Mouse (Mus musculus) skeletal muscle tissue, postnatal 0 days (tissue): Measurements from ENCODE around the gene Bpifb3. TPM values are rescaled to one million over a fixed set of nuclear protein-coding genes. Genes with fewer than 3 reads are reported as not detected.

Experiments
- polyA plus RNA-seq: library from polyadenylated mRNA; unstranded; fragments of >200 nt; fragmentation: Nextera tagmentation; extraction: Ambion mirVana; gene quantifications from 2 replicates; pipeline ENCODE4 v1.2.1, GENCODE M21; 2015

The Bpifb3 gene
- polyA plus RNA-seq, result not detected in 2 replicates

DNA sequence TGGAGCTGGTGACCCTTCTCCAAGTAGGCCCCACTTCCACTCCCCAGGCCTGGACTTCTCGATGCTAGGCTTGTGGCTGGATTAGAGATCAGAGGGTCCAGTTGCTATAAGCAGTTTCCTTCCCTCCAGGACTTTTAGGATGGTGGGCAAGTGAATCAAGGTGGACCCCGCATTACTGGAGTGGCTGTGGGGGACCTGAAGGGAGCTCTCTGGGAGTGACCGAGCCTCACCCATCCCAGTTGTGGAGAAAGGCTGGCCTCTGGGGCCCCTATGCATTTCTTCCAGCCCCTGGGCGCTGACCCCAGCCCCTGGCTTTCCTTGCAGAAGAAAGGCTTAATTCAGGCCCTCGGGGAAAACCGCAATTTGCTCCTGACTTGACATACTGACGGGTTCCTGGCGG lies at the start of gene Bpifb3:
Gene Bpifb3 (plus strand): TSS at position 301 of the 400 bp plus-strand sequence.

DNA sequence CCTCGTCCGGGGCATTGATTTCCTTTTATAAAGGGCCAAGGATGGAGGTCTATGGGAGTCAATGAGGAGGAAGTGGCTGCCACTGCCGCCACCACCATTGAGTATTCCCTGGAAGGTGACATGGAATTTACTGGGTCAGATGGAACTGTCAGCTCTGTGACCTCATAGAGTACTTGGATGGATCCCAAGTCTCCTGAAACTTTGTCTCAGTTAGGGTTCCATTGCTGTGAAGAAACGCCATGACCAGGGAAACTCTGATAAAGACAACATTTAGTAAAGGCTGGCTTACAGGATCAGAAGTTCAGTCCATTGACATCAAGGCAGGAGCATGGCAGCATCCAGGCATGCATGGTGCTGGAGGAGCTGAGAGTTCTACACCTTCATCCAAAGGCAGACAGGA lies 47.0 kb upstream of the Bpifb3 start, which contains the start of gene Sun5:
Gene Sun5 (minus strand): TSS at position 101 of the 400 bp plus-strand sequence.

DNA sequence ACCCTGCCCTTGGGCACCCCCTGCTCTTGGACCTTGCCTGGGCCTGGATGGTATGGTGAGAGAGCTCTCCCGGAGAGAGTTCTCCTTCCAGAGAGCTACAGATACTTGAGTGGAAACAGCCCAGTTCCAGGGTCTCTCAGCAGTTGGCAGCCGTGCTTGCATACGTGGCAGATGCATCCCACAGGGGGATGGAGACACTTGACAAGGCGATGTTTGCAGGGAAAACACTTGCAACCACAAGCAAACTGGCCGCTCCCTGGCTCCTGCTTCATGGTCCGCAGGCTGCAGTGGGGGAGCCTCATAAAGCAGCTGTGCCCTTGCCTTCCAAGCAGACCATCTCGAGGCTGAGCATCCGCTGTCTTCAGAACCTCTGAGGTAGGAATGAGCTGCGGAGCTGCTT lies 43.3 kb upstream of the Bpifb3 start, which contains the start of gene Bpifb2:
Gene Bpifb2 (plus strand): TSS at position 301 of the 400 bp plus-strand sequence.

DNA sequence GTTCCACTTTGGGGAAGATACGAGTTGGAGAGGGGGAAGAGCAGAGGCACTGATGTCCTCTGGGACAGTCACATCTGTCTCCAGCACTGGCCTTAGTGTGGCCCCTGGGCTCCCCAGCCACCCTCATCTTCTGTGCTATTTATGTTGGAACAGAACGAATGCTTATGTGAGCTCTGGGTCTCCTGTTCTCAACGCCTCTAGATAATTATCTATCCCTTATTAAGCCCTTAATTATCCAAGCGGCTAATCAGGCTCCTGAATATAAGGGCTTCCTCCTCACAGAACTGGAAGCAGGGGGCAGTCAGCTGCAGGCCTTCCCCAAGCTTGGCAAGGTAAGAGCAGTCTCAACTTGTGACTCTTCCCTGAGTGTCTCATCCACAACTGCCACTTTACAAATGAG lies 17.9 kb upstream of the Bpifb3 start, which contains the start of gene Bpifb6:
Gene Bpifb6 (plus strand): TSS at position 301 of the 400 bp plus-strand sequence.

DNA sequence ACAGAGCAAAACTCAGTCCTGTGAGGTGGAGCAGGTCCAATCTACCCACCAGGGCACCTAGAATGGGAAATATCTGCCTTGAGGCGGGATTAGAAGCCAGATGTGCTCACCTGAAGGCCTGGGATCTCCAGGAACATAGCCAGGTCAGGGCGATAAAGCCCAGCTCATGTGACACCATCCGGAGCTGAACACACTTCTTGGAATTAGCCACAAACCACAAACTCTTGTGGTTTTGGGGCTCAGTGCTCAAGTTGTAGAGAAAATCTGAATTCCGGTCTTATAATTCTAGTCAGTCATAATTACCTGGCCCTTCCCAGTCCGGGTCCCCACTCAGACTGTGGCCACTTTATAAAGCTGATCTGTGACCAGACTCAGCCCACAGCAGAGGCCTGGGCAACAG lies 19.8 kb downstream of the Bpifb3 start, which contains the start of gene Bpifb4:
Gene Bpifb4 (plus strand): TSS at position 370 of the 400 bp plus-strand sequence.

DNA sequence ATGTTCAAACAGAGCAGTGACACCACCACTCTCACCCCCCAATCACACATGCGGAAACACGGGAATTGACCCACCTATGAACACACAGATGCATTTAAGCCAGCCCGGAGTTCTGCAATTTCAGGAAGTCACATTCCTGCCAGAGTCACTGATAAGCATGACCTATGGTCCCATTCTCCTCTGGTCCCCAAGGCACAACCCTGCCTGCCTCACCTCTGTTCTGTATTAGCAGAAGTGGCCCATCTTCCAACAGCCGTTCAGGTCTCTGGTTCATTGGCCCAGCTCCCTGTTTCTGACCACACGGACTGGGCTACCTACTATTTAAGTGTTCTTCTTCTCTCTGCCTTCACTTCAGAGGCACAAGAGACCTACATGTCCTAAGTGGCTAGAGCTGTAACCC lies 56.6 kb downstream of the Bpifb3 start, which contains the start of gene Bpifa6:
Gene Bpifa6 (plus strand): TSS at position 364 of the 400 bp plus-strand sequence.

Other genes with a start within 250 kb of the Bpifb3 start
- gene Dnmt3c, start 221.6 kb upstream of the Bpifb3 start, polyA plus RNA-seq, result 0.18 and 0.44 TPM in 2 replicates
- 134 and 157 TPM in 2 replicates for gene Mapre1, start 177.0 kb upstream of the Bpifb3 start, polyA plus RNA-seq
- gene Efcab8, start 138.3 kb upstream of the Bpifb3 start, polyA plus RNA-seq, result 0.02 TPM in 1 of 2 replicates, not detected in the other
- not detected in 2 replicates for gene Sun5, start 47.1 kb upstream of the Bpifb3 start, polyA plus RNA-seq
- not detected in 2 replicates for gene Bpifb2, start 43.2 kb upstream of the Bpifb3 start, polyA plus RNA-seq
- gene Bpifb6, start 17.8 kb upstream of the Bpifb3 start, polyA plus RNA-seq, result not detected in 2 replicates
- not detected in 2 replicates for gene Bpifb4, start 20.0 kb downstream of the Bpifb3 start, polyA plus RNA-seq
- not detected in 2 replicates for gene Bpifa6, start 56.7 kb downstream of the Bpifb3 start, polyA plus RNA-seq
- not detected in 2 replicates for gene Bpifa2, start 90.0 kb downstream of the Bpifb3 start, polyA plus RNA-seq
- gene Bpifa3, start 212.1 kb downstream of the Bpifb3 start, polyA plus RNA-seq, result not detected in 2 replicates
- gene Bpifa1, start 224.7 kb downstream of the Bpifb3 start, polyA plus RNA-seq, result 0.18 TPM in 1 of 2 replicates, not detected in the other
- gene Bpifa5, start 244.4 kb downstream of the Bpifb3 start, polyA plus RNA-seq, result not detected in 2 replicates